Mouse (Mus musculus) MEL (cell line): ENCODE results near the gene Lpar3. TPM values are rescaled to one million over a fixed set of nuclear protein-coding genes. Genes with fewer than 3 reads are reported as not detected.
A peak's percentile ranks its signal among the peaks of the same experiment; 100 is the strongest.

Experiments used
- DNase-seq: peaks from one replicate; pipeline ENCODE4 v3.0.0; 2011; ENCODE audit warnings: low read depth, low spot score
- H3K27ac ChIP-seq: 2 replicates; pipeline ENCODE4 v1.5.1; 2012; ENCODE audit warnings: low read depth, mild to moderate bottlenecking, control low read depth, low read length, moderate library complexity; ENCODE audit not compliant: control insufficient read depth
- H3K27me3 ChIP-seq, 2 experiments: fragments of 150-350 bp in 1 of 2; sonication (generic) in 1 of 2; 2 replicates each; pipeline ENCODE4 v1.6.1; 2012; ENCODE audit warnings: low read length in 2 of 2, mild to moderate bottlenecking in 2 of 2, improper control_type of control experiment in 1 of 2, moderate library complexity in 1 of 2; ENCODE audit not compliant: insufficient read depth in 2 of 2, control insufficient read depth in 1 of 2
- H3K36me3 ChIP-seq, 2 experiments: 2 replicates each; pipeline ENCODE4 v1.6.1; 2012 to 2014; ENCODE audit warnings: low read length in 2 of 2, improper control_type of control experiment in 1 of 2, inconsistent platforms in 1 of 2, mild to moderate bottlenecking in 1 of 2; ENCODE audit not compliant: insufficient read depth in 2 of 2, control insufficient read depth in 1 of 2
- H3K4me1 ChIP-seq, 2 experiments: fragments of 150-350 bp in 1 of 2; sonication (generic) in 1 of 2; 2 replicates each; pipeline ENCODE4 v1.6.1; 2012; ENCODE audit warnings: low read length in 2 of 2, improper control_type of control experiment in 1 of 2, mild to moderate bottlenecking in 1 of 2; ENCODE audit not compliant: insufficient read depth in 2 of 2, control insufficient read depth in 1 of 2
- H3K4me3 ChIP-seq, 2 experiments: fragments of 150-350 bp in 1 of 2; sonication (generic) in 1 of 2; 2 replicates each; pipeline ENCODE4 v1.5.1; 2012; ENCODE audit warnings: low read depth in 2 of 2, low read length in 2 of 2, mild to moderate bottlenecking in 2 of 2, moderate library complexity in 2 of 2, control low read depth in 1 of 2, improper control_type of control experiment in 1 of 2; ENCODE audit not compliant: control insufficient read depth in 1 of 2, insufficient read depth in 1 of 2
- H3K79me2 ChIP-seq: 2 replicates; pipeline ENCODE4 v1.6.1; 2012; ENCODE audit warnings: mild to moderate bottlenecking, low read length, moderate library complexity; ENCODE audit not compliant: control insufficient read depth, poor library complexity, insufficient read depth
- H3K9ac ChIP-seq: 2 replicates; pipeline ENCODE4 v1.6.1; 2012; ENCODE audit warnings: low read depth, mild to moderate bottlenecking, control low read depth, low read length, moderate library complexity; ENCODE audit not compliant: control insufficient read depth, poor library complexity, severe bottlenecking
- H3K9me3 ChIP-seq: fragments of 150-350 bp; sonication (generic); replicated peaks from 2 replicates; pipeline ENCODE4 v1.6.1; 2012; ENCODE audit warnings: mild to moderate bottlenecking, low read length, improper control_type of control experiment, moderate library complexity; ENCODE audit not compliant: insufficient read depth
- CHD1 ChIP-seq: IDR thresholded peaks from 2 replicates; pipeline ENCODE4 v1.6.1; 2012; ENCODE audit warnings: low read depth, mild to moderate bottlenecking, inconsistent platforms, low read length, improper control_type of control experiment
- E2F4 ChIP-seq: IDR thresholded peaks from 2 replicates; pipeline ENCODE4 v1.6.1; 2011; ENCODE audit warnings: low read depth, low read length, improper control_type of control experiment, borderline replicate concordance
- EP300 ChIP-seq, 2 experiments: IDR thresholded peaks; 2 replicates each; pipeline ENCODE4 v1.6.1; 2011; ENCODE audit warnings: improper control_type of control experiment in 2 of 2, low read length in 2 of 2, low read depth in 1 of 2, mild to moderate bottlenecking in 1 of 2
- GATA1 ChIP-seq: IDR thresholded peaks from 2 replicates; pipeline ENCODE4 v1.6.1; 2011; ENCODE audit warnings: low read depth, low read length, improper control_type of control experiment
- KAT2A ChIP-seq: conservative IDR thresholded peaks from 2 replicates; pipeline ENCODE4 v1.6.1; 2012; ENCODE audit warnings: low read depth, low read length, improper control_type of control experiment, inconsistent platforms
- MAZ ChIP-seq: IDR thresholded peaks from 2 replicates; pipeline ENCODE4 v1.6.1; 2012; ENCODE audit warnings: low read depth, mild to moderate bottlenecking, inconsistent platforms, low read length, improper control_type of control experiment
- MEF2A ChIP-seq: IDR thresholded peaks from 2 replicates; pipeline ENCODE4 v1.6.1; 2014; ENCODE audit warnings: low read depth, mild to moderate bottlenecking, inconsistent platforms, low read length, improper control_type of control experiment; ENCODE audit not compliant: poor library complexity, insufficient replicate concordance, severe bottlenecking; ENCODE audit errors: extremely low read depth
- MXI1 ChIP-seq: IDR thresholded peaks from 2 replicates; pipeline ENCODE4 v1.6.1; 2011; ENCODE audit warnings: mild to moderate bottlenecking, low read depth, low read length, improper control_type of control experiment
- MYB ChIP-seq: IDR thresholded peaks from 2 replicates; pipeline ENCODE4 v1.6.1; 2011; ENCODE audit warnings: mild to moderate bottlenecking, low read depth, low read length, improper control_type of control experiment
- NRF1 ChIP-seq: IDR thresholded peaks from 2 replicates; pipeline ENCODE4 v1.6.1; 2014; ENCODE audit warnings: low read depth, mild to moderate bottlenecking, inconsistent platforms, low read length, improper control_type of control experiment, moderate library complexity; ENCODE audit not compliant: poor library complexity, insufficient read depth, severe bottlenecking
- POLR2A ChIP-seq, 2 experiments: IDR thresholded peaks; 2 replicates each; pipeline ENCODE4 v1.6.1; 2011 to 2012; ENCODE audit warnings: low read length in 2 of 2, mild to moderate bottlenecking in 2 of 2, control low read depth in 1 of 2, improper control_type of control experiment in 1 of 2, low read depth in 1 of 2, moderate library complexity in 1 of 2; ENCODE audit not compliant: control insufficient read depth in 1 of 2, insufficient read depth in 1 of 2, poor library complexity in 1 of 2
- POLR2AphosphoS2 ChIP-seq: IDR thresholded peaks from 2 replicates; pipeline ENCODE4 v1.6.1; 2011; ENCODE audit warnings: low read length, improper control_type of control experiment
- RCOR1 ChIP-seq: IDR thresholded peaks from 2 replicates; pipeline ENCODE4 v1.6.1; 2012; ENCODE audit warnings: low read depth, mild to moderate bottlenecking, inconsistent platforms, low read length, improper control_type of control experiment
- TAL1 ChIP-seq: IDR thresholded peaks from 2 replicates; pipeline ENCODE4 v1.6.1; 2012; ENCODE audit warnings: mild to moderate bottlenecking, inconsistent platforms, low read length, moderate library complexity, mixed read lengths
- TBP ChIP-seq: IDR thresholded peaks from 2 replicates; pipeline ENCODE4 v1.8.0; 2011; ENCODE audit warnings: low read depth, low read length, improper control_type of control experiment
- TCF12 ChIP-seq: IDR thresholded peaks from 2 replicates; pipeline ENCODE4 v1.6.1; 2014; ENCODE audit warnings: low read depth, mild to moderate bottlenecking, inconsistent platforms, low read length, improper control_type of control experiment, moderate library complexity
- UBTF ChIP-seq: IDR thresholded peaks from 2 replicates; pipeline ENCODE4 v1.6.1; 2012; ENCODE audit warnings: low read depth, mild to moderate bottlenecking, inconsistent platforms, low read length, improper control_type of control experiment, moderate library complexity, borderline replicate concordance; ENCODE audit not compliant: insufficient read depth
- ZMIZ1 ChIP-seq: IDR thresholded peaks from 2 replicates; pipeline ENCODE4 v1.6.1; 2012; ENCODE audit warnings: low read depth, mild to moderate bottlenecking, inconsistent platforms, low read length, improper control_type of control experiment, moderate library complexity
- polyA plus RNA-seq, 2 experiments: library from polyadenylated mRNA; stranded (reverse) in 1 of 2; unstranded in 1 of 2; fragments of >175 nt in 1 of 2; fragments of >200 nt in 1 of 2; gene quantifications; 2 replicates each; pipeline versions ENCODE4 v1.2.1 to v1.2.4; 2012; ENCODE audit warnings: low replicate concordance in 2 of 2, low read depth in 1 of 2; ENCODE audit not compliant: insufficient read length in 2 of 2, insufficient read depth in 1 of 2, missing spikeins in 1 of 2
- total RNA-seq: library from RNA; depleted of rRNA; stranded (reverse); fragments of 300-350 nt; gene quantifications from 2 replicates; pipeline ENCODE4 v1.2.3, GENCODE M21; 2012

Lpar3 gene
- total and polyA plus RNA-seq, 3 experiments, result not detected

- Histone ChIP-seq H3K36me3 (no peaks in the 10 kb centered on the region), H3K4me3 (no peak overlapping the region), H3K27me3 (peaks cover 0 to 3% of the 10 kb centered on the region in 2 experiments; a peak in 2 of 4 replicates), H3K79me2 (no peaks in the 10 kb centered on the region), H3K9me3 (no peaks in the 10 kb centered on the region), H3K9ac (no peak overlapping the region), H3K4me1 (no peaks in the 10 kb centered on the region), H3K27ac (no peak overlapping the region)
- DNase-seq, result no peak
- TF ChIP-seq TAL1, result no peak
- peak; percentile 39; the same call in 1 of the 2 replicates for TF ChIP-seq RCOR1
- no peak for TF ChIP-seq CHD1
Observed at GRCm38 (mm10) chr3:146275360-146276025, 54.7 kb downstream of the Lpar3 start.

DNA sequence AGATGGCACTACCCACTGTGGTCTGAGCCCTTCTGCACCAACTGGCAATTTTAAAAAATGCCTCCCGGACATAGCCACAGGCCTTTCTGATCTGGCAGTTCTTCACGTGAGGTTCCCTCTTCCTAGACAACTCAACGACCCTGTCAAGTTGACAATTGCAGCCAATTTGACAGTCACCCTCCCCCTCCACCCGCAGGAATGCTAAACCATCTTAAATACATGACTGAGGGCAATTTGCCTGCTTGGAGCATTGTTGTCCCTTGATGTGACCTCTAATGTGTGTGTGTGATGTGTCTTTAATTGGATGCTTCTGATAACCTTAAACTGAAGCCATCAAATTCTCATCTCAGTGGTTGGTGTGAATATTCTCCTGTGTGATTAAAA lies 55.3 kb downstream of the Lpar3 start:
- no peaks in the 10 kb centered on the region for H3K36me3 ChIP-seq
- H3K27me3 ChIP-seq, result peaks cover 0 to 3% of the 10 kb centered on the region in 2 experiments; a peak in 2 of 4 replicates
- no peak for DNase-seq
- H3K9me3 ChIP-seq, result no peaks in the 10 kb centered on the region
- no peak overlapping the region for H3K9ac ChIP-seq
- H3K27ac ChIP-seq, result no peak overlapping the region
- H3K79me2 ChIP-seq, result no peaks in the 10 kb centered on the region
- no peak overlapping the region for H3K4me3 ChIP-seq
- no peaks in the 10 kb centered on the region for H3K4me1 ChIP-seq
- TF ChIP-seq TBP (no peak), EP300 (IDR thresholded peaks at IDR 0.05; ENCODE audit: low read depth in 1 of 2, low read length in 2 of 2) (no peak), CHD1 (no peak), MXI1 (no peak), MAZ (no peak), E2F4 (no peak), MEF2A (no peak), TCF12 (no peak), POLR2A (IDR thresholded peaks at IDR 0.05; ENCODE audit: control insufficient read depth in 1 of 2, insufficient read depth in 1 of 2, low read depth in 1 of 2, low read length in 2 of 2, poor library complexity in 1 of 2) (no peak), NRF1 (no peak), GATA1 (no peak), UBTF (no peak), ZMIZ1 (no peak), KAT2A (no peak), MYB (no peak), POLR2AphosphoS2 (no peak)
